Mouse (Mus musculus) ES-E14 (cell line): Measurements from ENCODE around the gene Agl. TPM values are rescaled to one million over a fixed set of nuclear protein-coding genes. Genes with fewer than 3 reads are reported as not detected.

Experiments used
- DNase-seq: peaks from one replicate; pipeline ENCODE4 v3.0.0-alpha.2; 2013; ENCODE audit warnings: low read depth, low spot score
- H3K27ac ChIP-seq: 2 replicates; pipeline ENCODE4 v1.5.1; 2012; ENCODE audit warnings: low read depth, mild to moderate bottlenecking, low read length, moderate library complexity, mixed read lengths; ENCODE audit not compliant: poor library complexity, insufficient read depth, severe bottlenecking
- H3K36me3 ChIP-seq: 2 replicates; pipeline ENCODE4 v1.6.1; 2012; ENCODE audit warnings: mild to moderate bottlenecking, low read length, moderate library complexity, mixed read lengths; ENCODE audit not compliant: control insufficient read depth, poor library complexity, insufficient read depth, severe bottlenecking
- H3K4me1 ChIP-seq, 2 experiments: fragments of 150-350 bp in 1 of 2; sonication (generic) in 1 of 2; 2 replicates each; pipeline ENCODE4 v1.6.1; 2012; ENCODE audit warnings: low read length in 2 of 2, mild to moderate bottlenecking in 1 of 2, mixed read lengths in 1 of 2; ENCODE audit not compliant: control insufficient read depth in 2 of 2, insufficient read depth in 2 of 2, poor library complexity in 1 of 2
- H3K4me3 ChIP-seq, 2 experiments: fragments of 150-350 bp in 1 of 2; sonication (generic) in 1 of 2; 2 replicates each; pipeline ENCODE4 v1.5.1; 2012; ENCODE audit warnings: low read length in 2 of 2, low read depth in 1 of 2, mild to moderate bottlenecking in 1 of 2, mixed read lengths in 1 of 2; ENCODE audit not compliant: insufficient read depth in 1 of 2, poor library complexity in 1 of 2, severe bottlenecking in 1 of 2
- H3K9ac ChIP-seq: 2 replicates; pipeline ENCODE4 v1.6.1; 2012; ENCODE audit warnings: low read depth, mild to moderate bottlenecking, low read length, mixed read lengths; ENCODE audit not compliant: poor library complexity, insufficient read depth, severe bottlenecking
- H3K9me3 ChIP-seq: fragments of 150-350 bp; sonication (generic); 2 replicates; pipeline ENCODE4 v1.6.1; 2012; ENCODE audit warnings: low read depth, mild to moderate bottlenecking, low read length; ENCODE audit not compliant: control insufficient read depth, insufficient read depth
- CHD2 ChIP-seq: IDR thresholded peaks from 2 replicates; pipeline ENCODE4 v1.6.1; 2014; ENCODE audit warnings: mild to moderate bottlenecking, low read depth, low read length, inconsistent platforms
- HCFC1 ChIP-seq: IDR thresholded peaks from 2 replicates; pipeline ENCODE4 v1.6.1; 2012; ENCODE audit warnings: low read length, inconsistent platforms, borderline replicate concordance; ENCODE audit not compliant: insufficient read depth
- MAFK ChIP-seq: IDR thresholded peaks from 2 replicates; pipeline ENCODE4 v1.6.1; 2014; ENCODE audit warnings: mild to moderate bottlenecking, low read depth, low read length, inconsistent platforms; ENCODE audit not compliant: insufficient read depth
- ZC3H11A ChIP-seq: IDR thresholded peaks from 2 replicates; pipeline ENCODE4 v1.6.1; 2012; ENCODE audit warnings: low read depth, mild to moderate bottlenecking, inconsistent platforms, low read length, borderline replicate concordance
- ZNF384 ChIP-seq: IDR thresholded peaks from 2 replicates; pipeline ENCODE4 v1.6.1; 2012; ENCODE audit warnings: low read depth, low read length, inconsistent platforms
- in situ Hi-C, 2 experiments: fragments of 600-800 bp; cut with MboI; formaldehyde crosslinking; loops; one replicate each; pipeline ENCODE4 v1.15.1; 2025; ENCODE audit warnings: low sequenced_read_pairs in 2 of 2, inconsistent platforms in 1 of 2; ENCODE audit not compliant: unreplicated experiment in 2 of 2
- total RNA-seq: library from RNA; depleted of rRNA; stranded (reverse); fragments of 300-350 nt; gene quantifications from 2 replicates; pipeline ENCODE4 v1.2.3, GENCODE M21; 2012

Agl gene
- total RNA-seq, 1 experiment = 5.6 TPM

- Histone ChIP-seq H3K27ac (no peak overlapping the region), H3K9me3 (no peaks in the 10 kb centered on the region), H3K4me3 (no peak overlapping the region), H3K4me1 (no peaks in the 10 kb centered on the region), H3K9ac (no peak overlapping the region), H3K36me3 (peaks cover 7% of the 10 kb centered on the region; the same call in 1 of the 2 replicates)
- in situ Hi-C loops = no loop called here
- no peak for DNase-seq
- TF ChIP-seq ZC3H11A (no peak), HCFC1 (no peak), ZNF384 (no peak), MAFK (no peak), CHD2 (no peak)
Observed at GRCm38 (mm10) chr3:116786543-116786942, 21.4 kb downstream of the Agl start.

GRCm38 (mm10) chr3:116785820-116786219 is 22.1 kb downstream of the Agl start:
- H3K4me1 ChIP-seq = no peaks in the 10 kb centered on the region
- no peak overlapping the region for H3K4me3 ChIP-seq
- no peak overlapping the region for H3K9ac ChIP-seq
- H3K9me3 ChIP-seq = no peaks in the 10 kb centered on the region
- no peak for DNase-seq
- in situ Hi-C loops = no loop called here
- TF ChIP-seq ZC3H11A = no peak
- no peak for TF ChIP-seq CHD2
- no peak for TF ChIP-seq MAFK
- no peak for TF ChIP-seq ZNF384
- peaks cover 5% of the 10 kb centered on the region; the same call in 1 of the 2 replicates for H3K36me3 ChIP-seq
- no peak overlapping the region for H3K27ac ChIP-seq

- DNase-seq = no peak
- in situ Hi-C loops = no loop called here
- peaks cover 5% of the 10 kb centered on the region; the same call in 1 of the 2 replicates for H3K36me3 ChIP-seq
Observed at GRCm38 (mm10) chr3:116784811-116785210, 23.2 kb downstream of the Agl start.

GRCm38 (mm10) chr3:116784290-116784689 is 23.7 kb downstream of the Agl start:
- H3K9ac ChIP-seq = no peak overlapping the region
- H3K4me1 ChIP-seq = no peaks in the 10 kb centered on the region
- no peaks in the 10 kb centered on the region for H3K9me3 ChIP-seq
- in situ Hi-C loops = no loop called here
- H3K27ac ChIP-seq = no peak overlapping the region
- H3K36me3 ChIP-seq = peaks cover 5% of the 10 kb centered on the region; the same call in 1 of the 2 replicates
- DNase-seq = no peak
- TF ChIP-seq MAFK (no peak), HCFC1 (no peak), ZNF384 (no peak), ZC3H11A (no peak), CHD2 (no peak)
- no peak overlapping the region for H3K4me3 ChIP-seq

More at GRCm38 (mm10) chr3:116784811-116785210, 23.2 kb downstream of the Agl start:
- Histone ChIP-seq H3K4me3 (no peak overlapping the region), H3K9ac (no peak overlapping the region), H3K27ac (no peak overlapping the region), H3K9me3 (no peaks in the 10 kb centered on the region), H3K4me1 (no peaks in the 10 kb centered on the region)
- TF ChIP-seq MAFK = no peak
- TF ChIP-seq ZNF384 = no peak
- no peak for TF ChIP-seq ZC3H11A
- TF ChIP-seq CHD2 = no peak
- no peak for TF ChIP-seq HCFC1

GRCm38 (mm10) chr3:116776961-116777360 is 31.0 kb downstream of the Agl start:
- Histone ChIP-seq H3K9me3 (no peaks in the 10 kb centered on the region), H3K4me3 (no peak overlapping the region), H3K4me1 (peaks cover 0 to 2% of the 10 kb centered on the region in 2 experiments; a peak in 2 of 4 replicates), H3K36me3 (peaks cover 2% of the 10 kb centered on the region; the same call in 1 of the 2 replicates), H3K9ac (no peak overlapping the region), H3K27ac (no peak overlapping the region)
- no peak for DNase-seq
- TF ChIP-seq CHD2 (no peak), ZC3H11A (no peak), MAFK (no peak)
- in situ Hi-C loops = no loop called here
